Mouse (Mus musculus): ENCODE results near the gene Nudt13. TPM values are rescaled to one million over a fixed set of nuclear protein-coding genes. Genes with fewer than 3 reads are reported as not detected.
"Not testable (repeated sequence)": the region's sequence is repeated elsewhere in the genome, so short reads cannot be mapped to it uniquely, and the experiment has no call there.

Gene Nudt13
- polyA plus RNA-seq, 1 experiment from 2014 or later = 14.8 TPM

DNA sequence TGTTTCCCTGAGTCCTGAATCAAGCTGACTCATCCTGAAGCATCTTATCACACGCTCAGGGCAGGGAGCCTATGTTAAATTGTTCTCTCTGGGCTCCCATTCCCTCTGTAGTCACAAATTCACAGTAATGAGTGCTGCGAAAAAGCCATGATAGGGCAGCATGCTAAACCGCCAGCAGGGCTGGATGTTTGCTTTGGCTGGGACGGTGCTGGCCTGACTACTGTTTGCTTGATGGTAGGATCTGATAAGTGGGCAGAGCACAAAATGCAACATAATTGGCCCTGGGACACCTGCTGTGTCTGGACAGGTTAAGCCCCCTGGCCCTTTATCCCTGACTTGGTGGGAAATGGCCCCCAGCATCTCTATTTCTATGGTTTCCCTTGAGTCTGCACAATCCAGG, 3.1 kb upstream of the Nudt13 start:
- H3K9ac ChIP-seq = no peak overlapping the region
- no peaks in the 10 kb centered on the region for H3K9me3 ChIP-seq (replicated peaks)
- H3K27ac ChIP-seq = no peak overlapping the region
- H3K4me1 ChIP-seq (replicated peaks) = peaks cover 7% of the 10 kb centered on the region
- no peak for ATAC-seq (replicated peaks; ENCODE audit: insufficient number of reproducible peaks, insufficient read depth, low FRiP score, low read depth)
- 51% methylated on average over 4 of the region's 4 CpGs for WGBS
- no peak overlapping the region for H3K4me3 ChIP-seq
- H3K4me2 ChIP-seq = no peak overlapping the region
- no peaks in the 10 kb centered on the region for H3K27me3 ChIP-seq
- H3K36me3 ChIP-seq = no peaks in the 10 kb centered on the region

DNA sequence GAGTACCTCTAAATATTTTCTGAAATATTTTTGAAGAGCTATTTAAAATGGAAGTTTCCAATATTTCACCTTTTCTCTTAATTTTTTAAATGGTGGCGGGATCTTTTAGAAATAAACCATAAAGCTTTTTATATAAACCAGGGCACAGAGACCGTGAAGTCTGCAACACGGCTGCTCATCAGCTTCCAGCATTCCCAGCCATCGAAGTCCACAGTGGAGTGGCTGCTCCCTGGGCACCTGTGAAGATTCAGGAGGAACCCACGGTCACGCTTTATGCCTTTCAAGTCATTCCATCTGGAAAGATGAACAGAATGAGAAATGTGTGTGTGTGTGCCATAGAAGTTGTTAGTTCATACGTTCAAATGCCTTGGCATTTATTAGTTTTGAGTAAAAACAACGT, 450 bp downstream of the Nudt13 start:
- H3K9me3 ChIP-seq (replicated peaks) = no peaks in the 10 kb centered on the region
- H3K27me3 ChIP-seq = no peaks in the 10 kb centered on the region
- ATAC-seq (replicated peaks; ENCODE audit: insufficient number of reproducible peaks, insufficient read depth, low FRiP score, low read depth) = no peak
- peaks cover 7% of the 10 kb centered on the region for H3K4me1 ChIP-seq (replicated peaks)
- H3K4me2 ChIP-seq = peak overlapping the region; percentile 59
- peak overlapping the region; percentile 54 for H3K9ac ChIP-seq
- H3K36me3 ChIP-seq = no peaks in the 10 kb centered on the region
- 39% methylated on average over 8 of the region's 8 CpGs for WGBS
- peak overlapping the region; percentile 66 for H3K4me3 ChIP-seq
- no peak overlapping the region for H3K27ac ChIP-seq

DNA sequence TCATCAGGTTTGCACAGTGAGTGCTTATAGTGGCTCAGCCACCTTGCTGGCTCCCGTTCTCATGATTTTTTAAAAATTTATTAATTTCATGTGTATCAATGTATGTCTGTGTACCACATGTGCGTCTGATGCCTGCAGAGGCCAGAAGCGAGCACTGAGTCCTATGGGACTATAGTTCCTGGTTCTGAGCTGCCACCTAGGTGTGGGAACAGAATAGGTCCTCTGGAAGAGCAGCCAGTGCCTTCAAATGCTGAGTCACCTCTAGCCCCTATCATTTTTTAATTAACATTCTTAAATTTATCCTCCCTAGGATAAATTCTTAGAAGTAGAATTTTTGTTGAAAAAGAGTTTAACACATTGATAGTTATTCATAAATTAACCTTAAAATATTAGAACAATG, 3.1 kb downstream of the Nudt13 start:
- Histone ChIP-seq H3K4me2 (no peak overlapping the region), H3K4me1 (replicated peaks) (peaks cover 7% of the 10 kb centered on the region), H3K27ac (no peak overlapping the region), H3K9me3 (replicated peaks) (no peaks in the 10 kb centered on the region), H3K27me3 (no peaks in the 10 kb centered on the region), H3K4me3 (no peak overlapping the region), H3K9ac (no peak overlapping the region), H3K36me3 (no peaks in the 10 kb centered on the region)
- WGBS = 85% methylated on average over 3 of the region's 3 CpGs
- ATAC-seq (replicated peaks; ENCODE audit: insufficient number of reproducible peaks, insufficient read depth, low FRiP score, low read depth) = no peak

DNA sequence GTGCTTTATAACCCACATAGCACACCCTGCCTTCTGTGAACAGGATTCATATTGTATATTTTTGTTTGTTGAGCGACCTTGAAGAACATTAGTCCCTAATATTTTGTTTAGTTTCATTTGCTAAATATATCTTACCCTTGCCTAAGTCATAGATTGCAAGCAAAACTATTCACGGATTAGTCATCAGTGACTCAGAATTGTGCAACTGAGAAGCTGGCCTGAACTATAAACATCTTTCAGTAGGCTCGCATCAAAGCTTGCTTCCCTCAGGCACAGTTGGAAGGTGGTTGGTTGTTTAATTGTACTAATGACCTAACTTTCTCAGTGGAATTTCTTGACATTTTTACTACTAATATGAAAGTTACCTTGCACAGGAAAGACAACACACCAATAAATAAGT, 3.6 kb downstream of the Nudt13 start:
- no peak overlapping the region for H3K4me2 ChIP-seq
- 70% methylated on average over 3 of the region's 3 CpGs for WGBS
- H3K27me3 ChIP-seq = no peaks in the 10 kb centered on the region
- H3K9ac ChIP-seq = no peak overlapping the region
- ATAC-seq (replicated peaks; ENCODE audit: insufficient number of reproducible peaks, insufficient read depth, low FRiP score, low read depth) = no peak
- H3K27ac ChIP-seq = no peak overlapping the region
- H3K4me1 ChIP-seq (replicated peaks) = peaks cover 7% of the 10 kb centered on the region
- H3K4me3 ChIP-seq = no peak overlapping the region
- no peaks in the 10 kb centered on the region for H3K9me3 ChIP-seq (replicated peaks)
- H3K36me3 ChIP-seq = no peaks in the 10 kb centered on the region

DNA sequence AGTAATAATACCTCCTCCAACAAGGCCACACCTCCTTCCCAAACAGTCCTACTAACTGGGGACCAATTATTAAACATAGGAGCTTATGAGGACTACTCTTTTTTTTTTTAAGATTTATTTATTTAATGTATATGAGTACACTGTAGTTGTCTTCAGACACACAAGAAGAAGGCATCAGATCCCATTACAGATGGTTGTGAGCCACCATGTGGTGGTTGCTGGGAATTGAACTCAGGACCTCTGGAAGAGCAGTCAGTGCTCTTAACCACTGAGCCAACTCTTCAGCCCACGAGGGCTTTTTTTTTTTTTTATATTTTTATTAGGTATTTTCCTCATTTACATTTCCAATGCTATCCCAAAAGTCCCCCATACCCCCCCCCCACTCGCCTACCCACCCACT, 10.6 kb downstream of the Nudt13 start:
- H3K9ac ChIP-seq; H3K27ac ChIP-seq; H3K9me3 ChIP-seq (replicated peaks); H3K27me3 ChIP-seq; H3K4me2 ChIP-seq; ATAC-seq (replicated peaks; ENCODE audit: insufficient number of reproducible peaks, insufficient read depth, low FRiP score, low read depth); H3K4me3 ChIP-seq; H3K4me1 ChIP-seq (replicated peaks): not testable (repeated sequence)
- H3K36me3 ChIP-seq = peaks cover 16% of the 10 kb centered on the region; the same call in 1 of the 2 replicates
- WGBS = 72% methylated on average over 2 of the region's 2 CpGs

DNA sequence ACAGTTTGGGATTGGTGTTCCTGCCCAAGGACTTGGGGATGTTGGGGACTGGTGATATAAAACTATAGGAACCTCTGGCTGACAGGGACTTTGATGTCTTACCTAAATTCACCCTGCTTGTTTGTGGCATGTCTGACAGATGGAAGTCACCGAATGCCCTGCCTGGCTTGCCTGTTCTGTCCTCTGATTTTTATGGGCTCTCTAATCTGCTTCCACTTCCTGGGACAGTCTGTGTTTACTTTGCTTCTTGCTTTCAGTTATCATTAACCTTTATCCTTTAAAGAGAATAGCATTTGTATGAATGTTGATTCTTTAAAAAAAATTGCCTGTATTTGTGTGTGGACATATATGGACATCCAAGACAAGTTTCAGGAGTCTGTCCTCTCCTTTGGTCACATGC, 20.6 kb downstream of the Nudt13 start:
- Histone ChIP-seq H3K36me3 (peaks cover 28% of the 10 kb centered on the region), H3K4me1 (replicated peaks) (no peaks in the 10 kb centered on the region), H3K27me3 (no peaks in the 10 kb centered on the region), H3K27ac (no peak overlapping the region), H3K9ac (no peak overlapping the region), H3K4me3 (no peak overlapping the region), H3K9me3 (replicated peaks) (no peaks in the 10 kb centered on the region), H3K4me2 (no peak overlapping the region)
- no peak for ATAC-seq (replicated peaks; ENCODE audit: insufficient number of reproducible peaks, insufficient read depth, low FRiP score, low read depth)
- WGBS = 58% methylated on average over 1 of the region's 1 CpGs

DNA sequence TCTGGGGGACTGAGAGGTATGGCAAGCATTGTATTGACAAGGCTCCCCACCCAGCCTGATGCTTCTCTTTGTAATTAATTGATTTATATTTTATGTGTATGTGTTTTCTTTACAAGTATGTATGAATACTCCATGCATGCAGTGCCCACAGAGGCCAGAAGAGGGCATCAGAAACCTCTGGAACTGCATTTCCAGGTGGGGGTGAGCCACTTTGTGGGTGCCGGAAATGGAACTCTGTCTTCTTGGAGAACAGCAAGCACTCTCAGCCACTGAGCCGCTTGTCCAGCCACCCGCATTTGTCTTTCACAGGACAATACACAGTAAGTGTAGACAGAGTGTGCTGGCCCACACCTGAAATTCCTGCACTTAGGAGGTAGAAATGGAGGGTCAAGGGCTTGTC, 24.9 kb downstream of the Nudt13 start:
- no peaks in the 10 kb centered on the region for H3K4me1 ChIP-seq (replicated peaks)
- WGBS = 78% methylated on average over 3 of the region's 3 CpGs
- ATAC-seq (replicated peaks; ENCODE audit: insufficient number of reproducible peaks, insufficient read depth, low FRiP score, low read depth) = no peak
- no peak overlapping the region for H3K4me3 ChIP-seq
- H3K4me2 ChIP-seq = no peak overlapping the region
- H3K9me3 ChIP-seq (replicated peaks) = no peaks in the 10 kb centered on the region
- H3K27me3 ChIP-seq = no peaks in the 10 kb centered on the region
- H3K27ac ChIP-seq = no peak overlapping the region
- peaks cover 37% of the 10 kb centered on the region for H3K36me3 ChIP-seq
- no peak overlapping the region for H3K9ac ChIP-seq

DNA sequence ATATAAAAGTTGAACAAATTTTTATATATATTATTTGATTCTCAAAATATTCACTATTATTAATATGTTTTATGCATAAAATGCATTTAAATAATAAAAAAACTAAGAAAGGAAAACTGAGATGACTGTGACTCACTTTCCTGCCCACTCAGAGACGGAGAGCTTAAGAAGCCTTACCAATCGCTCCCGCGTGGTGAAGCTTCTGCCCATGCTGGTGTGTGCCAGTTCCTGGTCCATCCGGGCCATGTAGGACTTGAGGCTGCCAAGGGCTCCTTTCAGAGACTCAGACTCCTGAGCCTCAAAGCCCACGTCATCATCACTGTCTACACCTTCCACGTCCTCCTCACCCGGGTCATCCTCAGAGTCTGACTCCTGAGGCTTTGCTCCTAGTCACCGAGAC, 29.7 kb downstream of the Nudt13 start:
- Histone ChIP-seq H3K27ac (no peak overlapping the region), H3K4me3 (no peak overlapping the region), H3K9me3 (replicated peaks) (no peaks in the 10 kb centered on the region), H3K36me3 (peaks cover 68% of the 10 kb centered on the region), H3K9ac (no peak overlapping the region), H3K27me3 (no peaks in the 10 kb centered on the region), H3K4me1 (replicated peaks) (no peaks in the 10 kb centered on the region), H3K4me2 (no peak overlapping the region)
- no peak for ATAC-seq (replicated peaks; ENCODE audit: insufficient number of reproducible peaks, insufficient read depth, low FRiP score, low read depth)
- WGBS = 93% methylated on average over 9 of the region's 9 CpGs

DNA sequence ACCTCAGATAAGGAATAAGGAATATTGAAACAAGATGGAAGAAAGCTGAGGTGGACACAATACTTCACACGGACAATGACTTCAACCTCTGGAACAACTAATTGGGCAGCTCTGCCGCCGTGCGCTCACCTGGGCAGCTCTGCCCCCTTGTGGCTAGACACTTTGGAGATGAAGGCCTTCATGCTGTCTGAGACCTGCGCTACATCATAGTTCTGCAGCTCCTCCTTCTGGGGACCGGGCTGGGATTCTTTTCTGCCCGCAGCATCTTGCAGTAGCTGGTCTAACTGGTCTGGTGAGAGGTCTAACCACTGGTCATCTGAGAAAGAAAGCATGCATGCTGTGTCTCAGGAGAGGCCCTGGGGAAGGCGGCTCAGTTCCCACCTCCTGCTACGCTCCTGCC, 34.0 kb downstream of the Nudt13 start:
- ATAC-seq (replicated peaks; ENCODE audit: insufficient number of reproducible peaks, insufficient read depth, low FRiP score, low read depth) = no peak
- peaks cover 68% of the 10 kb centered on the region for H3K36me3 ChIP-seq
- no peak overlapping the region for H3K9ac ChIP-seq
- H3K4me2 ChIP-seq = no peak overlapping the region
- H3K4me3 ChIP-seq = no peak overlapping the region
- no peaks in the 10 kb centered on the region for H3K27me3 ChIP-seq
- WGBS = 75% methylated on average over 9 of the region's 9 CpGs
- no peaks in the 10 kb centered on the region for H3K4me1 ChIP-seq (replicated peaks)
- no peak overlapping the region for H3K27ac ChIP-seq
- H3K9me3 ChIP-seq (replicated peaks) = no peaks in the 10 kb centered on the region

DNA sequence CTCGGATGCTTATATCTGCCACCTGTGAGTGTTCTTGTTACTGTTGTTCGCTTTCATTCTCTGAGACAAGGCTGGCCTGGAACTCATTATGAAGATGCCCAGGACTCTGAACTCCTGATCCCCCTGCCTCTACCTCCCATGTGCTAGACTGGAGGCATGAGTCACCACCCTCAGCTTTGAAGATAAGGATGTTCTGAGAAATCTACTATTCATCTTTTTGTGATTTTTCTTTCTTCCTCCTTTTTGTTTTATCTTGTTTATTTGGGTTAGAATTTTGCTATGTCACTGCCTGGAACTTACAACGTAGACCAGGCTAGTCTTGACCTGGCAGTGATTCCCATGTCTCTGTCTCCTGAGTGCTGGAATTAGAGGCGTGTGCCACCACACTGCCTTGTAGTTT, 36.8 kb downstream of the Nudt13 start:
- Histone ChIP-seq H3K4me3 (no peak overlapping the region), H3K4me2 (no peak overlapping the region), H3K9ac (no peak overlapping the region), H3K9me3 (replicated peaks) (no peaks in the 10 kb centered on the region), H3K4me1 (replicated peaks) (no peaks in the 10 kb centered on the region), H3K27me3 (no peaks in the 10 kb centered on the region), H3K27ac (no peak overlapping the region), H3K36me3 (peaks cover 76% of the 10 kb centered on the region)
- WGBS = 91% methylated on average over 4 of the region's 4 CpGs
- no peak for ATAC-seq (replicated peaks; ENCODE audit: insufficient number of reproducible peaks, insufficient read depth, low FRiP score, low read depth)

DNA sequence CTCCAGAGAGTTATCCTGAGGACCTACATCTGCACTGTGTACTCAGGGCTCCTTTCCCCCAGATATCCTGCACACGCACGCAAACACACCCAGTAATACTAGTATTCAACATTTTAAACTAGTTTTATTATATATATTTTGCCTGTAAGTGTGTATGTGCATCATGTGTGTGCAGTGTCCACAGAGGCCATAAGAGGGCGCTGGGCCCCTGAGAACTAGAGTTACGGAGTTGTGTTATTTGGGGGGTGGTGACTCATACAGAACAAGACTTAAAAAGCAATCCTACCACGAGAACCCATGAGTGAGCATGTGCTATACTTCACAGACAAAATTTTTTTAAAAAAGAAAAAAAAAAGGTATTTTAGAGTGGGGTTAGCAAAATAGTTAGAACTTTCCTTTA, 44.9 kb downstream of the Nudt13 start:
- Histone ChIP-seq H3K4me3 (no peak overlapping the region), H3K27ac (no peak overlapping the region), H3K4me1 (replicated peaks) (no peaks in the 10 kb centered on the region), H3K9me3 (replicated peaks) (no peaks in the 10 kb centered on the region), H3K4me2 (no peak overlapping the region), H3K36me3 (peaks cover 41% of the 10 kb centered on the region), H3K27me3 (no peaks in the 10 kb centered on the region), H3K9ac (no peak overlapping the region)
- WGBS = 93% methylated on average over 5 of the region's 5 CpGs
- no peak for ATAC-seq (replicated peaks; ENCODE audit: insufficient number of reproducible peaks, insufficient read depth, low FRiP score, low read depth)

DNA sequence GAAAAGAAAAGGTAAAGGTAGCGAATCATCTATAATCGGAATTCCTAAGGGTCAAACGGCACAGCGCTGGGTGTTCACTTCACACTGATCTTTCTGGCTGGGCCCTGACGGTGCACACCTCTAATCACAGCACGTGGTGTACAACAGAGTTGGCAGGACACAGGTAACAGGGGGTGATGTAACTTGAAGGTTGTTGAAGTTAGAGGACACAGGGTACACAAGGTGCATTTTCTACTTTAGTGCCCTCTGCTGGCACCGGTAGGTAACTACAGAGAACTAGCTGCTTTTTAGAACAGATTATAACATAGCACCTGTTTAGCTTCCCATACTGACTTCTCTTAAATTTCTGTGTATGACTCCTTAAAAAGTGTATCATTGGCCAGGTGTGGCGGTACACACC, 45.7 kb downstream of the Nudt13 start:
- Histone ChIP-seq H3K9me3 (replicated peaks) (no peaks in the 10 kb centered on the region), H3K4me3 (no peak overlapping the region), H3K4me1 (replicated peaks) (no peaks in the 10 kb centered on the region), H3K9ac (no peak overlapping the region), H3K27me3 (no peaks in the 10 kb centered on the region), H3K27ac (no peak overlapping the region), H3K4me2 (no peak overlapping the region), H3K36me3 (peaks cover 36% of the 10 kb centered on the region)
- WGBS = 86% methylated on average over 8 of the region's 8 CpGs
- ATAC-seq (replicated peaks; ENCODE audit: insufficient number of reproducible peaks, insufficient read depth, low FRiP score, low read depth) = no peak
